12 mouse cellular contexts compared by ENCODE assay signal in the genomic region with DNA sequence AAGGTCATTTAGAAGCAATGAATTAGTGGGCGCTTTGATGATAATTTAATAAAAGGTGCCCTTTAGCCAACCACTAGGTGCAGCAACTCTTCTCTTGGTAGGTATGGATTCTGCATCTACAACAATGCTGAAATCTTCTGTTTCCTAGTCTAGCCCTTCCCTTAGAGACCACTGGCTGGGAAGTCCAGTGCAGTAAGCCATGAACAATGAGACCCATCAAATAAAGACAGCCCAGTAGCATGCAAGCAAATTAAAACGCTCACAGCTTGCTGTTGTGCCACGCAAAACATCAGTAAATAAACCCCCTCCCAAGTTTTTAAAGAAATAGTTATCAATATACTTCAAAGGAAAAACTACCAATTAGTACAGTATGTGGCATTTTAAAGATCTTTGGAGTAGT. TPM values are rescaled to one million over a fixed set of nuclear protein-coding genes. Genes with fewer than 3 reads are reported as not detected.
A peak's percentile ranks its signal among the peaks of the same experiment; 100 is the strongest.
DNase-seq lines count a peak whose midpoint lies in the region; ATAC-seq and TF ChIP-seq lines count a peak whose summit lies in the region.
"Had no signal": no experiment of that assay in that cellular context is flagged by ENCODE, and none has a peak within 500 bp of the region (broad histone marks: within the 10 kb centered on the region; RNA-seq: fewer than 3 reads in every experiment).

No protein-coding gene starts in this region.

- TF ChIP-seq POLR2A in lung, adult 2 months (IDR thresholded peaks at IDR 0.05; ENCODE audit: borderline replicate concordance, extremely low read depth, low read depth, low read length): no peak

- no peak overlapping the region for H3K27ac ChIP-seq in lung, embryonic 16.5 days (ENCODE audit: low read length)
- no peak overlapping the region for H3K27ac ChIP-seq in intestine, embryonic 15.5 days
- 0 out of 2 replicates have a peak overlapping the region, but pooled peaks have one; percentile 79 for H3K27ac ChIP-seq in neural tube, embryonic 15.5 days (replicated peaks)

- H3K4me2 ChIP-seq in lung, embryonic 16.5 days (ENCODE audit: low read depth, low read length): peak overlapping the region; percentile 56; the same call in 1 of the 2 replicates
- H3K4me2 ChIP-seq in intestine, embryonic 15.5 days (replicated peaks): peak overlapping the region; percentile 62; the same call in 1 of the 2 replicates
- peak overlapping the region; percentile 59 for H3K4me2 ChIP-seq in neural tube, embryonic 15.5 days

- H3K36me3 ChIP-seq in lung, embryonic 16.5 days (ENCODE audit: control insufficient read depth, insufficient read depth, low read length): no peaks in the 10 kb centered on the region
- H3K36me3 ChIP-seq in intestine, embryonic 15.5 days: no peaks in the 10 kb centered on the region
- H3K36me3 ChIP-seq in neural tube, embryonic 15.5 days: 0 out of 2 replicates have a peak, but pooled peaks cover 5% of the 10 kb centered on the region
- H3K36me3 ChIP-seq: embryonic facial prominence, embryonic 15.5 days had no signal

- no peaks in the 10 kb centered on the region; the same call in 1 of the 2 replicates for H3K27me3 ChIP-seq in lung, embryonic 16.5 days (ENCODE audit: control insufficient read depth, insufficient read depth, low read depth, low read length)
- no peaks in the 10 kb centered on the region for H3K27me3 ChIP-seq in intestine, embryonic 15.5 days (replicated peaks)
- H3K27me3 ChIP-seq in neural tube, embryonic 15.5 days (replicated peaks): no peaks in the 10 kb centered on the region
- H3K27me3 ChIP-seq: embryonic facial prominence, embryonic 15.5 days had no signal

- WGBS in lung, embryonic 16.5 days: 59% methylated on average over 3 of the region's 3 CpGs
- 80% methylated on average over 3 of the region's 3 CpGs for WGBS in lung, adult 2 months
- WGBS in intestine, embryonic 15.5 days: 70% methylated on average over 3 of the region's 3 CpGs
- 46% methylated on average over 3 of the region's 3 CpGs for WGBS in neural tube, embryonic 15.5 days

- no peaks in the 10 kb centered on the region for H3K9me3 ChIP-seq in lung, embryonic 16.5 days (ENCODE audit: control insufficient read depth, low read length)
- no peaks in the 10 kb centered on the region for H3K9me3 ChIP-seq in intestine, embryonic 15.5 days
- no peaks in the 10 kb centered on the region for H3K9me3 ChIP-seq in neural tube, embryonic 15.5 days (replicated peaks)
- H3K9me3 ChIP-seq: embryonic facial prominence, embryonic 15.5 days had no signal

- no peak overlapping the region for H3K4me3 ChIP-seq in lung, embryonic 16.5 days (ENCODE audit: low read length)
- H3K4me3 ChIP-seq in lung, adult 2 months (replicated peaks; ENCODE audit: extremely low read depth, low read depth, low read length): no peak overlapping the region
- H3K4me3 ChIP-seq in intestine, embryonic 15.5 days (replicated peaks): no peak overlapping the region
- no peak overlapping the region for H3K4me3 ChIP-seq in neural tube, embryonic 15.5 days (replicated peaks)

- peak; percentile 4 for DNase-seq in heart, adult 11 months
- no peak for DNase-seq in heart, postnatal 25 days (ENCODE audit: low spot score)
- no peak for DNase-seq in lung, adult 2 months
- no peak for DNase-seq in cerebellum, postnatal 14 days

- H3K9ac ChIP-seq in lung, embryonic 16.5 days (ENCODE audit: low read length): no peak overlapping the region
- H3K9ac ChIP-seq in intestine, embryonic 15.5 days: no peak overlapping the region
- no peak overlapping the region for H3K9ac ChIP-seq in neural tube, embryonic 15.5 days (replicated peaks)

- intact Hi-C loops in heart, postnatal 25 days (cut with DNase I): no loop called here

- peaks cover 4% of the 10 kb centered on the region; the same call in 1 of the 2 replicates for H3K4me1 ChIP-seq in lung, embryonic 16.5 days (replicated peaks; ENCODE audit: control insufficient read depth, insufficient read depth, low read length)
- peaks cover 2% of the 10 kb centered on the region; the same call in 1 of the 2 replicates for H3K4me1 ChIP-seq in lung, adult 2 months (ENCODE audit: control insufficient read depth, insufficient read depth, low read length)
- no peaks in the 10 kb centered on the region for H3K4me1 ChIP-seq in intestine, embryonic 15.5 days (replicated peaks)
- peaks cover 18% of the 10 kb centered on the region for H3K4me1 ChIP-seq in neural tube, embryonic 15.5 days

- no peak for TF ChIP-seq CTCF in lung, adult 2 months (IDR thresholded peaks at IDR 0.05; ENCODE audit: insufficient read depth, low read length)

- no peak for ATAC-seq in lung, embryonic 16.5 days (ENCODE audit: low read depth)
- ATAC-seq in intestine, embryonic 15.5 days: no peak
- ATAC-seq in neural tube, embryonic 15.5 days (ENCODE audit: low FRiP score): peak; percentile 29; the same call in 1 of the 2 replicates
- ATAC-seq in monocyte, adult 5-6 weeks (replicated peaks; ENCODE audit: insufficient number of reproducible peaks, low FRiP score, low TSS enrichment, poor library complexity, severe bottlenecking): no peak

RNA-seq across cellular contexts. Expression of a gene that starts 10.9 kb away (rescaled TPM):
- total RNA-seq in heart, postnatal 25 days (2021): not detected
- polyA plus RNA-seq in lung, embryonic 16.5 days (2015; fragmentation: Nextera tagmentation; extraction: Ambion mirVana): not detected in 2 replicates
- not detected in 2 replicates for polyA plus RNA-seq in lung, adult 2 months (2012; rRNA removed)
- not detected in 2 replicates for polyA plus RNA-seq in intestine, embryonic 15.5 days (2015; fragmentation: Nextera tagmentation; extraction: Ambion mirVana)
- polyA plus RNA-seq in neural tube, embryonic 15.5 days (2015; fragmentation: Nextera tagmentation; extraction: Ambion mirVana): not detected in 2 replicates
- not detected in 3 replicates for total RNA-seq in monocyte, adult 5-6 weeks (2017)
- total RNA-seq: layer of hippocampus, postnatal 14 days had no signal
- polyA plus RNA-seq: embryonic facial prominence, embryonic 15.5 days; gonadal fat pad, adult 2 months; lung, postnatal 0 days had no signal
